Mouse (Mus musculus): ENCODE measurements at regions not wholly inside any gene's neighbourhood (a gene's known extent, or its start where the extent isn't known, plus 50 kb on each side); places are given as distances from the start of the nearest gene placed in this dataset.

DNA sequence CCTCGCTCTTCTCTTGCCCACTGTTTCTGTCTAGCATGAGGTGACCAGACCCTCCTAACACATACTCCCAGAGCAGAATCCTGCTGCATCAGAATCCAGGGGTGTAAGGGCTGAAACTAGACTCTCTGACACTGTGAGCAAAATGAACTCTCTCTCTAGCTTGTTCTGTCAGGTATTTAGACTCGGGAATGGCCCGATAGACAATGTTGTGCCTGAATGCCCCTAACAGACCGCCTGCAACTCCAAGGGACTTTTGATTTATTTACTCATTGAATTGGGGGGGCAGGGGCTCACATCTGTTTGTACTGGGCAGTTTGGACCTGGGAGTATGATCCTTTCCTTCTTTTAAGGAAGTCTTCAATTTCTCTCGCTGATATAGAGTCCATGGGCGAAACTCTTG is 469.3 kb upstream of the Trpc7 start:
- DNase-seq: no peak

DNA sequence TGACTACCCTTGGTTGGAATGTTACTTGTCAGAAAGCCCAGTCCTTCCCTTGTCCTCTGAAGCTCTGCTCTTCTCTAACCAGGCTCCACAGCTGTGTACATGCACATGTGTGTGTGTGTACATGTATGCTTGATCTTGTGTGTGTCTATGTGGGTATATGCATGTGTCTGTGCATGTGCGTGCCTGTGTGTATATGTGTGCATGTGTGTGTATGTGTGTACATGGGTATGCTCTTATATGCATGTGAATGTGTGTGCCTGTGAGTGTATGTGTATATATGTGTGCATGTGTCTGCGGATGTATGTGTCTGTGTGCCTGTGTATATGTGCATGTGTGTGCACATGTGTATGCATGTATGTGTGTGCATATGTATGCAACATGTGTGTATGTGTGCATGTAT is 468.6 kb upstream of the Trpc7 start:
- DNase-seq: no peak

DNA sequence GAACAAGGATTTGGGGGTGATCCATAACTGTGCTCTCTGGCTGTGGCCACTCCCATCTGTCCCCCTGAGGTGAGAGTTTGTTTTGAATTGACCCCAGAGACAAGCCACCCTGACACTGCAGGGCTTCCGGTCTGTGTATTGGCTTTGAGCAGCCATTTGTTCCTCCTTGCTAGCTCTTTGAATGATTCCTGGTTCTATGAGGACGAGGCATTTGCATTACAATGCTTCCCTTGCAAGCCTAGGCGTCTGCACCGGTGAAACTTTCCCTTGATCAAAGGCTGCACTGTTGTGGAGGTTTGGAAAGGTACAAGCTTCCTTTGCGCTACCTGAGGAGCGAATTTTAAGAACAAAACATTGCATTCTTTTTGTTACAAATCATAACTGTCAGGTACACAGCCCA is 466.8 kb upstream of the Trpc7 start:
- no peak for DNase-seq

DNA sequence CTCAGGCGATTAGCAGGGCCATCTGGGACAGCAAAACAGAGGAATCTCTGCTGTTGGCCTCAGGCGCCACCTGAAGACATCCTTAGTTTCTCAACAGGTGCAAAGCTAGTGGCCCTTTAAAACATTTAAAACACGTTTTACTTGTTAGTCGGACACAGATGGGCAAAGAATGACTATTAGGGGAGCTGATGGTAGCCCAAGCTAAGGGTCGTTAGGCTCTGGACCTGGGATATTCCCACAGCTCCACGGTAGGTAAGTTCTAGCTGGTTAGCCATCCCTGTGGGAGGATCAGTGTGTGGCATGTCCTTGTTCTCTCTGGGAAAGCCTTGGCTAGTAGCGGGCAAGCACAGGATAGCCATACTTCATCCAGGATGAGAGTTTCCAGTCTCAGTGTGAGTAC is 465.5 kb upstream of the Trpc7 start:
- no peak for DNase-seq

DNA sequence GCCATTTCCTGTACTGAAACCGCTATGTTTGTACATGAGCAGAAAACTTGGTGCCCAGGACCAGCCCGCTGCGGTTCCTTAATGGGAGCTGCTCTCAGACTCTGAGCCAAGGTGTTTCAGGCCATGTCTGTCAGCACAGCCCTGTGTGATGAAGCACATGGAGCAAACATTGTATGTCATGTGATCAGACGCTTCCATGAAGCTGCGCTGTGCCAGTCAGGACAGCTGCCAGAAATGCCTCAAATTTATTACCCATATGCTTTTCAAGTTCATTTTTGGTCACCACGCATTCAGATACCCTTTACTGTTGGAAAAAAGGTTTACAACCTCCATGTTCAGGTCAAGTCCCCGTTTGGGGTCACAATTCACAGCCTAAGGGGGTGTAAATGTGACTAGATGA is 458.8 kb upstream of the Trpc7 start:
- no peak for DNase-seq

DNA sequence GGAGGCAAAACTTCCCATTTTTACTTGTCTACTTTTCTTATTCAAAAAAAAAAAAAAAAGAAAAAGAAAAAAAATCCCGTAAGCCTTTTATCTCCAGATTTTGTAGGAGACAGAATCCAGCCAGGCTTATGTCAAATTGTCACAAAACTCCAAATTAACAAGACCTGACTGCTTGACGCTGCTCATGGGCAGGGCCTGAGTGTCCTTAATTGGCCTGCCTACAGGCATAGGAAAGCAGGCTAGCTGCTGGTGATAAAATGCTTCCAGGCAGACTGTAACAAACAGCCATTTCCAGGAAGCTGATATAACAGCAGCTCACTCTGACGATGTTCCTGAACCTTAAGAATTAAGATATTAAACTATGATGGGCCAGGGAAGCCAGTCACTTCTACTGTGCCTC is 458.2 kb upstream of the Trpc7 start:
- no peak for DNase-seq

DNA sequence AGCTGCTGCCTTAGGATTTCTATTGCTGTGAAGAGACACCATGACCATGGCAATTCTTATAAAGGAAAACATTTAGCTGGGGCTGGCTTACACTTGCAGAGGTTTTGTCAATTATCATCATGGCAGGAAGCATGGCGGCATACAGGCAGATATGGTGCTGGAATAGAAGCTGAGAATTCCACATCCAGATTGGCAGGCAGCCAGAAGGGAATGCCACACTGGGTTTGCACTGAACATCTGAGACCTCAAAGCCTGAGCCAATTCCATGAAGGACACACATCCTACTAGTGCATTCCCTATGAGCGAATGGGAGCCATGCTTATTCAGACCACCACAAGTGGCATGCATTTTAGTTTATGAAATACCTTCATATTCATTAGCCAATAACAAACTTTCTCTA is 455.0 kb upstream of the Trpc7 start:
- DNase-seq: no peak

DNA sequence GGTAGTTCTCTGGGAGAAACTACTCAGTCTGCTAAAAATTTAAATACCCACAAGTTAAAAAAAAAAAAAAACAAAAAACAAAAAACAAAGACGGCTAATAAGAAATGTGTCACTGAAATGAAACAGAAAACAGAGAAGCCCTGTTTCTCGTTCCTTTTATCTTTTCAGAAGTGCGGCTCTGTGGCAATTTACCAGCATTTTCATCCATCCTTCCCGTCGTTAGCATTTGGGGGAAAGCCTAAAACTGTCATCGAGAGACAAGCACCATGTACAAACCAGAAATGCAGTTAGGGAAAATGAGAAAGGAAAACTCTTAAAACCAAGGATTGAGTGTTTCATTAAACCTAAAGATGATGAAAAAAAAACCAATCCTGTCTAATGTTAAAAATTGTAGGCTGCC is 442.9 kb upstream of the Trpc7 start:
- no peak for DNase-seq

DNA sequence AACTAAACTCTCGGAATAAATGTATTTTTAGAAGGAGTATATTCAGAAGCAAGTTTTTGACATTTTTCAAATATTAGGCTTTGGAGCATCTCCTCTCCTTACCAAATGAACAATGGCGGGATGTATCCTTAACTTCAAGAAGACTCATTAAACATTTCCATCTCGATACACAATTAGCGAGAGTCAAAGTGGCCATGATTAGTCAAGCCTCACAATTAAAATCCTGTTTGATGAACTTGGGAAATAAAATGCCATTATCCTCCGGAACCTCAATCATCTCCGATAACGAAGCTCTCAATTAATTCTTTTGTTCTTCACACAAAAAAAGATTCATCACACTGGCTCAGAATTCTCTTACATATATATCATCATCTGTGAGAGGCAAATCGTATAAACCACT is 440.8 kb upstream of the Trpc7 start:
- DNase-seq: no peak

DNA sequence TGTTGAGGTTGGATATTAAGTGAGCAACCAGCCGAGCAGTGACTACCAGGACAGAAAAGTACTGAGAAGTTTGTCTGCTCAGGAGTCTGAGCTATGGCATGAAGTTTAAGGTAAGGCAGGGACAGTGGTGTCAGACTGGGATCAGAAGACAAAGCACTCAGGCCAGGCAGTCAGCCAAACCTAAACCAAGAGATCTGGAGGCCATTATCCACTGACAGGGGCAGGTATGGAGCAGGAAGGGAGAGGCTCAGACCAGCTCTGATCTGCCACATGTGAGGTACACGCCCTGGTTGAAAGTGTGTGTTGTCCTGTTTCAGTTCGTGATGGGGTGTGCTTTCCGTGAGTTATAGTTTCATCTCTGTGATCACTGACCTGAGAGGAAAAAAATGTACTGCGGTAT is 437.2 kb upstream of the Trpc7 start:
- no peak for DNase-seq

DNA sequence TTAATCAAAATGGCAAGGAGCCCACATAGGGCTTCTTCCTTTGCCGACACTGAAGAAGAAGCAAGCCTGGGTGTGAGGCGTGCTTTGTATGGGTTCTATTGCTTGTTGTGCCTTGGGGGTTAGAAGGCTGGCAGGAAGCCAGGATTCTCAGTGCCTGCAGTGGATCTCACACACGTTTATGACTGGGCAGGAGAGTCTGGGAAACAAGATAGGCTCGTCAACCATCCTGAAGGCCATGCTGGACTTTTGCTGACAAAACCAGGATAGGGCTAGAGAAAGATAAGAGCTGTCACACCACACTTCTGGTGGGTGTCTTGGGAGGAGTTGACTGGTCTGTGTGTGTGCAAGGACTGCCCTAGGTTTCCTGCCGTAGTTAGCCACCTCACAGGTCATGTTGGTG is 436.1 kb upstream of the Trpc7 start:
- DNase-seq: no peak

DNA sequence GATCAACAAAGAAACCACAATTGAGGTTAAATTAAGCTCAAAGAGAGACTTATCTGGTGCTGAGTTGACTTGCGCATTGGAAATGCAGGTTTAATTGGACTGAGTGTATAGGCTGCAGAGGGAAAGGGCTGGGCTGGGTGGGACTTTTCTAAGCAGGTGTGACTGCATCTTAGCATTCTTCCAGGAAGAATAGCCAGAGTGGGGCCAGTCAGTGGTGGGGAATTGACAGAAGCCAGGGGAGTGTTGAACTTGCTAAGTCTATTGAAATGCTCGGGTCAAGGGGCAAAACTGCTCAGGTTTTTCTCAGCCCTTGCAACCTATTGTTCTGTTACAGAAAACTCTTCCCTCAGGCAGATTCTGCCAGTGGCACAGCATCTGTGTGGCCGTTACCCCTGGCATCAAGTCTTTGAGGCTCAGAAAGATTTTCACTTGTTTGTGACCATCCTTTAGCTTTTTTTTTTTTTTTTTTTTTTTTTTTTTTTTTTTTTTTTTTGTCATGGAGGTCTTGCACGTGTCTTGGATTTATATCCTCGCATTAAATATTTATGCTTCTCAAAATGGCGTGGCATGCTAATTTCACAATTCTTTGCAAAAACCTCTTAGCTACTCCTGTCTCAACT is 429.6 kb upstream of the Trpc7 start:
- no peak for DNase-seq

DNA sequence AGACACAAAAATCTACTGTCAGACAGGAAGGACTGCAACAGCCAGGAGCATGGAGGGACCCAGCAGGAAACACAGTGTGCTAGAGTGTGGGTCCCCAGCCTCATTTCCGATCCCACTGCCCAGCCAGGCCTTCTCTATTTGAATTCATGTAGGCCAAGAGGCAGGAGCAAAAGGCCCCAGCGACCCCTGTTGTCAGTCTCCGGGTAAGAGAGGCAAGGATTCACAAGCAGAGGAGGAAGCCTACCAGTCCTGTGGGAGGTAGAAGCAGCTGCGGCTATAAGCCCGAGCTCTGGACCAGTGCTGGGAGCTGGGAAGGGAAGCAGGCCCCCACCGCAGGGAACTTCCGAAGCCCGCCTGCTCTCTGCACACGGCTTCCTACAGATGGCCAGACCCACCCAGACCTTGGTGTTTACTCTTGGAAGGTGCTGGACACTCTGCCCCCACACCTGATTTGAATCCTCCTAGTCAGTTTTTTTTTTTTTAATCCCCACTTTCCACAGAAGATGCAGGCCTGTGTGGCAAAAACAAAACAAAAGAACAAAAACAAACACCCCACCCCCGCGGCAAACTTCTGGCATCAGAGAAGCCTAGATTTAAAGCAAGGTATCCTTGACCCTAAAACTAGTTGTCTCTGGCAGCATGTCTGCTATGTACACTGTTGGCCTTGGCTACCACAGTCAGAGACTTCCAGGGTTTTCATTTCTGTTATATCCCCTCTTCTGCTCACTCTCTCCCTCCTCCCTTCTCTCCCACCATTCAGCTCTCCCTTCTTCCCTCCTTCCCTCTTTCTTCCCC is 420.6 kb upstream of the Trpc7 start:
- no peak for DNase-seq

DNA sequence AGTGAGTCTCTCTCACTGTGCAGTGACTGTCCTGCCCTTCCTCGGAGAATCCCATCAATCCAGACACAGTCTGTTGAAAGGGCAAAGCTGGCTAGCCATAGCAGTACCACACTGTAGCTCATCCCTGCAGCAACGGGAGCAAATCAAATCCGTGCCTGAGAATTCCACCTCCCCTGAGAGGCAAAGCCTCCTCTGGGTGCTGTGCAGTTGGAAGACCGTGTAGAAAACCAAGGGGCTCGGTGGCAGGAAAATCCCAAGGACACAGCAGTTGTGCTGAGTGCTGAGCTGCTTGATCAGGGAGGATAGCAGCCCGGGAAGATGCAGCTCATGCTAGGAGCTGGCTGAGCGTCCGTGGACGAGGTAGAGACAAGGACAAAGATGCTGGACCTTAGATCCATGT is 418.7 kb upstream of the Trpc7 start:
- no peak for DNase-seq

DNA sequence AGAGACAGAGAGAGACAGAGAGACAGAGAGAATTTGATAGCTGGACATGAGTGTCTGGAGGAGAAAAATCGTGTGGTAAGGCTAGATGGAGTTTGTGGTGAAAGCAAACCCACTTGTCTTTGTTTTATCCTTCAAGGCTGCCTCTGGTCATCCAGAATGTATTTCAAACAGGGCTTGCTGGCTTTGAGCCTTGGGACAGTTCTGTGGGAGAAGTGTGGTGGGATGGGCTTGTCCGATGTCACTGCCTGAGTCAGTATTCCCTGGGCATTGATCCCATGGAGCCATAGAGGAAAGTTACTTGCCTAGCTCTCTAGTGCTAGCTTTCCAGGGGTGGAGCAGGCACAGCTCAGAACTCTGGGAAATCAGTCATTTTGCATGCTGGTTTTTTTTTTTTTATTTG is 417.9 kb upstream of the Trpc7 start:
- DNase-seq: no peak

DNA sequence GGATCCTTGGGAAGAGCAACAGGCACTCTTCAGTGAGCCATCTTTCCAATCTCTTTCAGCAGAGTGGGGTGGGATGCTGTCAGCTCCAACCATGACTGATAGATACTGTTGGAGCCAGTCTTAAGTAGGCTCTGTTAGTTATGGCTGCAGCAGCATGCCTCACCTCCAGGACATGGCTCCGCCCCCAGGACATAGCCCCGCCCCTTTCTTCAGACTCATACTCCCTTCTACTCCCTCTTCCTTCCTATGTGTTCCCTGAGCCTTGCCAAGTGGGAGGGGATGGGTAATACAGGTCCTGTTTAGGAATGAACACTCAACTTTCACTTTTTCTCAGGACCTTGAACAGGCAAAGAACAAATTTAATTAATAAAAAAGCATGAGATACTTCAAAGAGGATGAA is 415.4 kb upstream of the Trpc7 start:
- no peak for DNase-seq

DNA sequence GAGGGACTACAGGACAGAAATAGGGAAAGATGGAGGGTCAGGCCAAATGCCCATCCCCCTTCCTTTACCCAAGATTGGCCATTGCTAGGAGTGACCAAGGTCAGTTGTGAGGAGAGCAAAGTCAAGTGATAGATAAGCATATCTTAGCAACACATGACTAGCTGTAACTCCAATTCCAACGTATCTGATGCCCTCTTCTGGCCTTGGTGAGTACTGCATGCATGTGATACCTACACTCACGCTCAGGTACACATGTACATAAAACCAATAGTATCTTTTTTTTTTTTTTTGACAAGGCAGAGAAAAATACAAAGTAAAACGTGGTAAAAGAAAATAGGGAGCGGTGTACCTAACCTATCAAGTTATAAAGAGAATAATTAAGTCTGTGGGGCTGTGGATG is 413.8 kb upstream of the Trpc7 start:
- no peak for DNase-seq

DNA sequence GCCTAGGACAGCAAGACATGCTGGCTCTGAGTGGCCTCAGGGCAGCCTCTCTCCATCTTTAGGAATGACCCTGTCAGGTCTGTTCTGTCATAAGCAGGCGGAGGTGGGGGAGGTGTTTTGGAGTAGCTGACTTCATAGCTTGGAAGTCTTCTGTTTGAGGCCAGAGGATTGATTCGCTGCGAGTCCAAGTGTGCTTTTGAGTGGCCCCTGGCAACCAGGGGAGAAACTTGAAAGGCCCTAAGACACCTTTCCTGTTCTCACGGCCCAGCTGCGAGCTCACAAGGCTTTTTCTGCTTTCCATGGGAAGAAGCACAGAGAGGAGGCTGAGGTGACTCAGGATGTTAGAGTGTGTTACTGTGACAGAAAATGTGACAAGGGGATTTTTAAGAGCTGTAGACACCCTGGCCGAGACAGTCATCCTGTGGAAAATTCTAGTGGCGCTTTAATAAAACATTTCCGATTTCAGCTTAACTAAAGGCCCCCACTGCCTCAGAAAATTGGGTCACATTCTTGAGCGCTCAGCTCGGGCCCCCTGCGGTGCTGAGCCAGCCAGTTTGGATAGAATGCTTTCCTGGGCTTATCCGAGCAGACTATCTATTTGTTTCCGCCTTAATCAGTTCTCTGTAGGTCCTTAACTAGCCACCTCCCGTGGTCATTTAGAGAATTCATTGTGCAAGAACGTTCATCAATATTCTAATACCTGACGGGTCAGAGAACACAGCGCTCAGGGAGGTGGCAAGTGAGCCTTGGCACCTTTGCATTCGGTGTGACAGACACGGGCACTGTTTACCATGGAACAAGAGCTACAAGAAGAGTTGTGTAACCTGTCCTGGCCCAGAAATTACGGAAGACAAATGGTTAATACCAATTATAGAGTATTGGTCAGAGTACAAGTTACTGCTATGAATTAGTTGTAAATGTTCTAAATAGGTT is 412.4 kb upstream of the Trpc7 start:
- DNase-seq: no peak

DNA sequence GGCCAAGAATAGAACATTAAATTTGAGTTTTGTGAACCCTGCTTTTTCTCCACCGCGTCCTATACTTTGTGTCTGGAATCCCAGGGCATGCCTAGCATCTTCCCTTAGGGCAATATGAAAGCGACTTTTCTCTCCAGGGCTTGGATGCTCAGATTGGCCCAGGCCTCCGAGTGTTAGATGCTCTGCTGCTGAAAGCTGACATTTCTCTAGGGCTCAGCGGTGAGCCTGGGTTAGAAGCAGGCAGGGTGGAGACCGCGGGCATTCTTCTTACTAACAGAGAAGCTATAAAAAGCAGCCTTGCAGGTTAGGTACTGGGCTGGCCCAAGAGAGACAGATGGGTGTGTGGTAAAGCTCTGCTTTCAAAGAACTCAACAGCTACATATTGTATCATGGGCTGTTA is 409.8 kb upstream of the Trpc7 start:
- DNase-seq: no peak

DNA sequence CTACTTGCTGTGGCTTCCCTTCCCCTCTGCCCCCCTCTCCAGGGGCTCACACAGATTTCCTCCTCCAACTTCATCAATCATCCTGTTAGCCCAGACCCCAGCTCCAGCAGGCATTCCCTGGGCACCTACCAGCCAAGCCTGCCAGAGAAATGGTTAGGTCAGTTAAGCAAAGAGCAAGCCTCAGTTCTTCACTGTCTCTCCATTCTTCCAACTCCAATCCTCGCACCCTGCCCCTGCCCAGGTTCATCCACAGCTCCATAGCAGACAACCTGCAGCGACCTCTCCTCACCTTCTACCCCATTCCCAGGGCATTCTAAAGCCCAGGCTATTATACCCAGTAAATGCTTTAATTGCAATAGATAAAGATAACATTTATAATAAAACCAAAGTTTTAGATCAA is 408.0 kb upstream of the Trpc7 start:
- DNase-seq: no peak

DNA sequence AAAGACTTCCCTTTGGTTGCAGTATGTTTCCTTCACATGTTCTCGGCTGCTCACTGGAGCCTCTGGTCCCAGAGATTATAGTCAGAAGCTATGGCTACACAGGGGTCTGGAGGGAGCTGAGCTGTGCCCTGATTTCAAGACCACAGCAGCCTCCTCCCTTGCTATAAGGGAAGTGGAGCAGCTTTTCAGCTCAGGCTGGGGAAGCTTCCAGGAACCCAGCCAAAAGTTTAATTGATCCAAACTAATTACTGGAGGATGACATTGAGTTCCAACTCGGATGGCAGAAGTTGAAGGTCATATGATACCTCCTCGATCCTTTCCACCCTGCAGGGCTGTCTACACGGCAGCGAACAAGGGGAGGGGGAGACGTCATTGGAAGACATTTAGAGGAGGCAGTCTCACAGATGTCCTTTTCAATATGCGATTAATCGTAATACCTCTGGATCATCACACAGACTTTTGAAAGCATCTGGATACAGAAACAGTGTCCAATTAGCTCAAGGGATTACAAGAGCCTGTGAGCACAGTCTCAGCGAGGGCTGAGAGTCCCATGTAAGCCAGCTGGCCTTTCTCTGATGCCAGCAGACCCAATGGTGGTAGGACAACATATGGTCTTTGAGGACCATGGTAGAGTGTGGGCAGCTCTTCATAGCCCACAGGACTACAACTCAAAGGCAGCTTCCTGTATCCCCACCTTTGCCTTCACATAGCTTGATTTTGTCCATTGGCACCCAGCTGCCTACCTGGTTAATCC is 396.1 kb upstream of the Trpc7 start:
- no peak for DNase-seq

DNA sequence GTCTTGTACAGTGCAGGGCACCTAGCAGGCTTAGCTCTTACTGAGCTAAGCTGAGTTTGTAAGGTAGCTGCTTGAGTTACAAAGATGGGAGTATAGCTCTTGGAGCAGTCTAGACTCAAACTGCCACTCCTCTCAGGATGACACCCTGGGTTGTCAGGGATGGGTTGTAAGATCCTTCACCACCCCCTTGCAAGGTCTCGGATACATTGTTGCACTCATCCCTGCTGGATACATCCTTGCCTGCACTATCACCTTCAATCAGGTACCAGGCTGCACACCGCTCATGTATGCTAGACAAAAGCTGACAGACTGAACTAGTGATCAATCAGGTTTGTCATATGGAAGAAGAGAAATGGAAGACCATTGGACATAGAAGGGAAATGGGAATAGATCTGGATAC is 390.4 kb upstream of the Trpc7 start:
- no peak for DNase-seq

DNA sequence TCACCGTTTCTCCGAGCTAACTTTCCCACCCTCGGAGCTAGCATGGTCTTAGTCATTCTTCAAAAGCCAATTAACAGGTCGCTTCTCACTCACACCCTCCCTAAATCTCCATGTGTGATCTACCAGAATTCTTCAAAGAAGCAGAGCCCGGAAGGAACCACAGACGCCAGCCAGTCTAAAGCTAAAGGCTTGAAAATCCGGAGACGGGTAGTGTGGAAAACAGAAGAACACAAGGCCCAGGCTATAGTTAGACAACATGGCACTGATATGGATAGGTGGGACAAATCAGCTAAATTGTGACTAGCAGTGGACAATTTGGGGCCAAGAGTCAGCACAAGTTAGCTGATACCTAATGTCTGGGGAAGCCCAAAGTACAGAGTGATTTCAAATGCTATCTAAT is 387.0 kb upstream of the Trpc7 start:
- DNase-seq: no peak
